Mouse (Mus musculus): ENCODE measurements around the gene Trp73.

DNA sequence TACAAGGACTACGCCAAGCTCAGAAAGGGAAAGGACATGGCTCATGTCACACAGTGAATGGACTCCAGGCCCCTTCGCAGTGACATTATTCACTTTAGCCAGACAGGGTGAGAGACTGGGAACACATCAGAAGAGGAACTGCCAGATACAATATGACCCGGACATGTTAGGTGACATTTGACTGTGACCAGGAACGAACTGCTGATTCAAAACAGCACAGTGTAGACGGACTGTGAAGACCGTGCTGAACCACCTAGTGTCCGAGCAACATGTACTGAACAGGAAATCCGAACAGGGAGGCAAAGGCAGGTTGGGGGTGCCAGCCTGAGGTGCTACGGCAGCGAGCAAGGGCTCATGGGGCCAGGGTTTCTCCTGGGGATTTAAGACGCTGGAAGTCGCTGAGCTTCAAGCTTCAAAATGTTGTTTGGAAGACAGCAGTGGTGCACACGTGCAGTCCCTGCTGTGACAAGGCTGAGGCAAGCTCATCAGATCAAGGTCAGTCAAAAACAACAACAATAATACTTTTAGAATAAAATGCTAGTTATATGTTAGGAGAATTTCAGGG is 33.4 kb downstream of the Trp73 start:
- TF ChIP-seq POLR2A (IDR thresholded peaks at IDR 0.05; ENCODE audit: insufficient read depth, low read length) (no peak), CTCF (IDR thresholded peaks at IDR 0.05; ENCODE audit: low read depth, low read length) (no peak)

Measured in ES-Bruce4 (cell line).